In genomic region chr3:85973376-85974140, GRCm38 (mm10) we compare ENCODE assay signal across 18 mouse cellular contexts. TPM values are rescaled to one million over a fixed set of nuclear protein-coding genes. Genes with fewer than 3 reads are reported as not detected.
DNase-seq lines count a peak whose midpoint lies in the region; ATAC-seq and TF ChIP-seq lines count a peak whose summit lies in the region.
"Had no signal": no experiment of that assay in that cellular context is flagged by ENCODE, and none has a peak within 500 bp of the region (broad histone marks: within the 10 kb centered on the region; RNA-seq: fewer than 3 reads in every experiment).

No protein-coding gene starts in this region.

- DNase-seq in hindbrain, embryonic 10.5 days (ENCODE audit: low spot score), result no peak
- no peak for DNase-seq in neural tube, embryonic 10.5 days (ENCODE audit: extremely low spot score, low spot score)
- no peak for DNase-seq in liver, embryonic 11.5 days (ENCODE audit: low spot score)
- DNase-seq in stomach, postnatal 0 days (ENCODE audit: low spot score), result no peak
- DNase-seq in right cerebral cortex, postnatal 25 days, result no peak
- DNase-seq: cerebellum, adult 11 months; lung, postnatal 14 days; thymus, postnatal 14 days had no signal

- H3K4me1 ChIP-seq in hindbrain, embryonic 16.5 days (ENCODE audit: control insufficient read depth, insufficient read depth, low read depth, low read length), result peaks cover 11% of the 10 kb centered on the region
- H3K4me1 ChIP-seq in hindbrain, embryonic 10.5 days (replicated peaks), result peaks cover 31% of the 10 kb centered on the region
- H3K4me1 ChIP-seq in neural tube, embryonic 14.5 days (ENCODE audit: control insufficient read depth, insufficient read depth, low read length), result no peaks in the 10 kb centered on the region
- H3K4me1 ChIP-seq in liver, embryonic 11.5 days (replicated peaks; ENCODE audit: control insufficient read depth, insufficient read depth, low read length), result peaks cover 6% of the 10 kb centered on the region
- H3K4me1 ChIP-seq in stomach, postnatal 0 days (replicated peaks; ENCODE audit: control insufficient read depth, insufficient read depth), result no peaks in the 10 kb centered on the region

- no peak overlapping the region for H3K9ac ChIP-seq in hindbrain, embryonic 16.5 days (ENCODE audit: low read depth, low read length)
- H3K9ac ChIP-seq in neural tube, embryonic 14.5 days (replicated peaks; ENCODE audit: low read depth, low read length), result no peak overlapping the region
- H3K9ac ChIP-seq in liver, embryonic 11.5 days (ENCODE audit: low read depth, low read length), result no peak overlapping the region
- H3K9ac ChIP-seq in stomach, postnatal 0 days (ENCODE audit: low read length), result 0 out of 2 replicates have a peak overlapping the region, but pooled peaks have one; percentile 27
- H3K9ac ChIP-seq: forebrain, embryonic 15.5 days; heart, embryonic 15.5 days; midbrain, embryonic 12.5 days; neural tube, embryonic 12.5 days had no signal

- no peaks in the 10 kb centered on the region for H3K36me3 ChIP-seq in hindbrain, embryonic 16.5 days (ENCODE audit: control insufficient read depth, insufficient read depth, low read length)
- H3K36me3 ChIP-seq in hindbrain, embryonic 10.5 days, result no peaks in the 10 kb centered on the region
- H3K36me3 ChIP-seq in neural tube, embryonic 14.5 days (ENCODE audit: control insufficient read depth, insufficient read depth, low read length), result no peaks in the 10 kb centered on the region
- no peaks in the 10 kb centered on the region for H3K36me3 ChIP-seq in liver, embryonic 11.5 days (ENCODE audit: control insufficient read depth, insufficient read depth, low read length)
- H3K36me3 ChIP-seq in stomach, postnatal 0 days (ENCODE audit: control insufficient read depth, insufficient read depth, low read length), result no peaks in the 10 kb centered on the region
- H3K36me3 ChIP-seq: forebrain, embryonic 15.5 days; G1E; heart, embryonic 15.5 days; midbrain, embryonic 12.5 days; neural tube, embryonic 12.5 days had no signal

- H3K27ac ChIP-seq in hindbrain, embryonic 16.5 days (ENCODE audit: low read depth, low read length), result no peak overlapping the region
- H3K27ac ChIP-seq in hindbrain, embryonic 10.5 days, result no peak overlapping the region
- H3K27ac ChIP-seq in neural tube, embryonic 14.5 days (ENCODE audit: low read depth, low read length), result no peak overlapping the region
- no peak overlapping the region for H3K27ac ChIP-seq in liver, embryonic 11.5 days (ENCODE audit: low read depth, low read length)
- peak overlapping the region; percentile 67 for H3K27ac ChIP-seq in stomach, postnatal 0 days (replicated peaks)
- H3K27ac ChIP-seq: forebrain, embryonic 15.5 days; heart, embryonic 15.5 days; midbrain, embryonic 12.5 days; neural tube, embryonic 12.5 days had no signal

- TF ChIP-seq CTCF in stomach, postnatal 0 days (IDR thresholded peaks at IDR 0.05; ENCODE audit: low read depth), result no peak

- no peak for ATAC-seq in hindbrain, embryonic 16.5 days
- ATAC-seq in neural tube, embryonic 14.5 days (ENCODE audit: low read depth), result no peak
- ATAC-seq in liver, embryonic 11.5 days (replicated peaks; ENCODE audit: low FRiP score), result no peak
- ATAC-seq in stomach, postnatal 0 days (ENCODE audit: low FRiP score, low TSS enrichment), result no peak
- ATAC-seq in cerebellum, adult (ENCODE audit: insufficient number of reproducible peaks, low FRiP score, low TSS enrichment), result no peak
- ATAC-seq: activated CD4-positive, CD25-positive, alpha-beta regulatory T cell, adult 4 months; forebrain, embryonic 15.5 days; inflammation-experienced regulatory T-cells, adult 6 months had no signal

- peak overlapping the region; percentile 23; the same call in 1 of the 2 replicates for H3K4me2 ChIP-seq in hindbrain, embryonic 16.5 days (ENCODE audit: low read length)
- 0 out of 2 replicates have a peak overlapping the region, but pooled peaks have one; percentile 23 for H3K4me2 ChIP-seq in neural tube, embryonic 14.5 days (ENCODE audit: low read depth, low read length)
- H3K4me2 ChIP-seq in liver, embryonic 11.5 days, result peak overlapping the region; percentile 93; the same call in 1 of the 2 replicates
- peak overlapping the region; percentile 81 for H3K4me2 ChIP-seq in stomach, postnatal 0 days (replicated peaks; ENCODE audit: low read depth)
- H3K4me2 ChIP-seq: forebrain, embryonic 15.5 days; heart, embryonic 15.5 days; midbrain, embryonic 12.5 days; neural tube, embryonic 12.5 days had no signal

- no peaks in the 10 kb centered on the region for H3K27me3 ChIP-seq in hindbrain, embryonic 16.5 days (replicated peaks; ENCODE audit: control insufficient read depth, insufficient read depth, low read length)
- H3K27me3 ChIP-seq in hindbrain, embryonic 10.5 days (ENCODE audit: insufficient read depth, poor library complexity, severe bottlenecking), result 0 out of 2 replicates have a peak, but pooled peaks cover 4% of the 10 kb centered on the region
- H3K27me3 ChIP-seq in neural tube, embryonic 14.5 days (ENCODE audit: control insufficient read depth, insufficient read depth, low read length), result no peaks in the 10 kb centered on the region
- no peaks in the 10 kb centered on the region for H3K27me3 ChIP-seq in liver, embryonic 11.5 days (replicated peaks; ENCODE audit: control insufficient read depth, insufficient read depth, low read length)
- no peaks in the 10 kb centered on the region for H3K27me3 ChIP-seq in stomach, postnatal 0 days (ENCODE audit: control insufficient read depth, insufficient read depth, low read length)
- H3K27me3 ChIP-seq: forebrain, embryonic 15.5 days; heart, embryonic 15.5 days; neural tube, embryonic 12.5 days had no signal

- H3K4me3 ChIP-seq in hindbrain, embryonic 16.5 days (ENCODE audit: low read length), result no peak overlapping the region
- H3K4me3 ChIP-seq in hindbrain, embryonic 10.5 days, result no peak overlapping the region
- no peak overlapping the region for H3K4me3 ChIP-seq in neural tube, embryonic 14.5 days (ENCODE audit: low read depth, low read length)
- no peak overlapping the region for H3K4me3 ChIP-seq in liver, embryonic 11.5 days (ENCODE audit: low read depth, low read length)
- H3K4me3 ChIP-seq in stomach, postnatal 0 days (ENCODE audit: low read depth, low read length), result peak overlapping the region; percentile 96; the same call in 1 of the 2 replicates
- H3K4me3 ChIP-seq: forebrain, embryonic 15.5 days; heart, embryonic 15.5 days; midbrain, embryonic 12.5 days; neural tube, embryonic 12.5 days had no signal

- TF ChIP-seq EP300 in stomach, postnatal 0 days (optimal IDR thresholded peaks at IDR 0.05), result no peak

- WGBS in hindbrain, embryonic 16.5 days, result 88% methylated on average over 10 of the region's 10 CpGs
- 92% methylated on average over 10 of the region's 10 CpGs for WGBS in hindbrain, embryonic 10.5 days
- WGBS in neural tube, embryonic 14.5 days, result 88% methylated on average over 10 of the region's 10 CpGs
- WGBS in liver, embryonic 11.5 days, result 85% methylated on average over 10 of the region's 10 CpGs
- 73% methylated on average over 10 of the region's 10 CpGs for WGBS in stomach, postnatal 0 days

- H3K9me3 ChIP-seq in hindbrain, embryonic 16.5 days (ENCODE audit: control insufficient read depth, low read length), result no peaks in the 10 kb centered on the region
- H3K9me3 ChIP-seq in hindbrain, embryonic 10.5 days, result no peaks in the 10 kb centered on the region
- no peaks in the 10 kb centered on the region for H3K9me3 ChIP-seq in neural tube, embryonic 14.5 days (ENCODE audit: control insufficient read depth, low read length)
- H3K9me3 ChIP-seq in liver, embryonic 11.5 days (ENCODE audit: control insufficient read depth, low read length), result no peaks in the 10 kb centered on the region
- H3K9me3 ChIP-seq in stomach, postnatal 0 days (ENCODE audit: control insufficient read depth, low read length), result no peaks in the 10 kb centered on the region
- H3K9me3 ChIP-seq: forebrain, embryonic 15.5 days; G1E; heart, embryonic 15.5 days; midbrain, embryonic 12.5 days; neural tube, embryonic 12.5 days had no signal

RNA-seq across cellular contexts. Expression of gene Sh3d19, which starts 2.6 kb away (rescaled TPM):
- polyA plus RNA-seq in hindbrain, embryonic 16.5 days (2015; fragmentation: Nextera tagmentation; extraction: Ambion mirVana), result 14.0 and 15.5 TPM in 2 replicates
- 7.9 and 9.0 TPM in 2 replicates for polyA plus RNA-seq in hindbrain, embryonic 10.5 days (2016; fragmentation: Nextera tagmentation; extraction: Ambion mirVana)
- polyA plus RNA-seq in neural tube, embryonic 14.5 days (2014; fragmentation: Nextera tagmentation; extraction: Ambion mirVana), result 14.4 and 15.5 TPM in 2 replicates
- polyA plus RNA-seq in liver, embryonic 11.5 days (2014; fragmentation: Nextera tagmentation; extraction: Ambion mirVana), result 17.9 and 20.7 TPM in 2 replicates
- 23.0 and 23.7 TPM in 2 replicates for polyA plus RNA-seq in stomach, postnatal 0 days (2015; fragmentation: Nextera tagmentation; extraction: Ambion mirVana)

RNA-seq across cellular contexts. Expression of gene Prss48, which starts 28.7 kb away (rescaled TPM):
- polyA plus RNA-seq in hindbrain, embryonic 16.5 days (2015; fragmentation: Nextera tagmentation; extraction: Ambion mirVana), result not detected in 2 replicates
- polyA plus RNA-seq in hindbrain, embryonic 10.5 days (2016; fragmentation: Nextera tagmentation; extraction: Ambion mirVana), result not detected in 2 replicates
- not detected in 2 replicates for polyA plus RNA-seq in neural tube, embryonic 14.5 days (2014; fragmentation: Nextera tagmentation; extraction: Ambion mirVana)
- polyA plus RNA-seq in liver, embryonic 11.5 days (2014; fragmentation: Nextera tagmentation; extraction: Ambion mirVana), result 0.30 TPM in 1 of 2 replicates, not detected in the other
- polyA plus RNA-seq in stomach, postnatal 0 days (2015; fragmentation: Nextera tagmentation; extraction: Ambion mirVana), result not detected in 2 replicates
- polyA plus RNA-seq: activated CD4-positive, CD25-positive, alpha-beta regulatory T cell, adult 4 months; forebrain, embryonic 15.5 days; G1E; heart, embryonic 15.5 days; inflammation-experienced regulatory T-cells, adult 6 months; midbrain, embryonic 12.5 days; neural tube, embryonic 12.5 days had no signal

Comparison
In these comparisons a context has a peak if more than half of its experiments do, and no peak if none do; other contexts are left out.
1. H3K4me2 ChIP-seq: peak in every context shown above with its lines; median percentile 93 in liver, embryonic 11.5 days; 81 in stomach, postnatal 0 days; 23 in hindbrain, embryonic 16.5 days; 23 in neural tube, embryonic 14.5 days.